Mouse (Mus musculus) right cerebral cortex, postnatal 36 days (tissue): ENCODE results near the gene Lta.

Experiments
- DNase-seq, 2 experiments: peaks; one replicate each; pipeline ENCODE4 v3.0.0; 2022; ENCODE audit warnings: low spot score in 2 of 2, mixed read lengths in 1 of 2

The Lta gene

DNA sequence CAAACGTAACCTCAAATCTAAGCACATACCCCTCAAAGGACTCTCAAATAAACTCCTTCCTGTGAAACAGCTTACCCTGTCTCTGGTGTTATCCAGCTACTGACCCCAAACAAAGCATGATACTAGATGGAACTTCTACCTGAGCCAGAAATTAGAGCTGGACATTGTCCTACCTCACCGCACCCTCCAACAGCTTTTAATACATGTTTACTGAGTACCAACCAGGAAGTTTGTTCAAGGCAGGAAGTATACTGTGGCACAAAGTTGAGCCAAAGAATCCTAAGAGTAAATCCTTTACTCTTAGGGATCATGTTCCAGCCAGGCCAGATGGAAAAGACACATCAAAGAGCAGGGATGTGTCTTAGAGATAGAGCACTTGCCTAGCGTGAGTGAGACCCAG, 5.4 kb upstream of the Lta start:
- DNase-seq, result no peak

DNA sequence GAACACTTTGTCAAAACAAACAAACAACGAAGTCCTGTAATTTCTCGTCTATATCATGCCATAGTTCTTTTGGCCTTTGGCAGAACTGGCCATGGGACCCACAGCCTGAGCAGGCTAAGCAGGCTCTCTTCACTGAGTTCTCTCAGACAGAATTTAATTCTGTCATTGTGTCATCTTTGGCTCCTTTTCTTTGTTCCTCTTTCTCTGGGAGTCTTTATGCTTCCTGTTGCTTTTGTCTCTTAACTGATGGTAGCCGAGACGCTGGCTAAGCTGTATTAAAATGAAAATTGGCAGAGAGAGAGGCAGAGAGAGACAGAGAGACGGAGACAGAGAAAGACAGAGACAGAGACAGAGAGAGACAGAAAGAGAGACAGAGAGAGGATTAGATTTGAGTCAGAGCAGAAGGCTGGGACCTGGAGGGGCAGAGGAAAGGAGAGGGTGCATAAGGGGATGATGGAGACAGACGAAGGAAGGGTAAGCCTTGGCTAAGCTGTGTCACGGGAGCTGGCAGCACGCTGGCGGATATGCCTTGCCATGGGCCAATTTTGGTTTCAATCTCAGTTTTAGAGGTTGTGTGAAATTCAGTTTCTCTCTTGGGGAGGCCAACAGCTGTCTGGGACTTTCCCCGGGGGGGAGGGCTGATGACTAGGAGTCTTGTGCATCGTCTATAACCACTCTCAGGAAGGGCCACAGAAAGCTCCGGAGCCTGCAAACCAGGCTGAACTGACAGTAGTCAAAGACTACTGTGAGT, 4.8 kb upstream of the Lta start:
- no peak for DNase-seq

DNA sequence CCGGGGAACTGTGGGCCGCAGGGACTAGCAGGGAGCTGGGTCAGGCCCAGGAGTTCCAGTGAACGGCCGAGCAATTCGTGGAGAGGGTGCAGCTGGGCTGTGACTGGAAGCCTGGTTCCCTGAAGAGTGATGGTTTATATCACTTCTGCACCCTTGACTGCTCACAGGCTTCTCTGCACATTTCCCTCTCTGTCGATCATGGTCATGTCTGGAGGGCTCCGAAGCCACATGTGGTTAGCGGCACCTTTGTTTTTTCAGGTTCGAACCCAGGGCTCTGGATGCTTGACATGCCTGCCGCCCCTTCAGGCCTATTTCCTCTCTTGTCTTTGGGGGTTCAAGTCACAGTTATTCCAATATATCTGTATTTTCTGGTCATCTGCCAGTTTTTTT, 224 bp upstream of the Lta start:
- DNase-seq, result no peak

DNA sequence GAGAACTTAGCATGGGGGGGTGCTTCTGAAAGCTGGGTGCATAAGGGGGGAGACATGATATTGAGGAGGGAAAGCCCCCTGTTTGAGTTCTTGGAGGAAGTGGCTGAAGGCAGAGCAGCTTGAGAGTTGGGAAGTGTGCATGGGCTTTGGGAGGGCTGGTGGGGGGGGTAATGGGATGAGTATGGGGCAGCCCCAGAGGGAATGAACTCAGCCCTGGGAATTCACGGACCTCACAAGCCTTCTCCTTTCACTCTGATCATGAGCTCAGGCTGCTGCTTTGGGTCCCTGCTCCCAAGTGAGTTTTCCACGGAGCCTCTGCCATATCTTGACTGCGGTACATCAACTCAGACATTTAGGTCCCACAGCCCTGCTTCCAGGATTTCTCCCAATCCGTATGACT, 2.7 kb downstream of the Lta start:
- no peak for DNase-seq

DNA sequence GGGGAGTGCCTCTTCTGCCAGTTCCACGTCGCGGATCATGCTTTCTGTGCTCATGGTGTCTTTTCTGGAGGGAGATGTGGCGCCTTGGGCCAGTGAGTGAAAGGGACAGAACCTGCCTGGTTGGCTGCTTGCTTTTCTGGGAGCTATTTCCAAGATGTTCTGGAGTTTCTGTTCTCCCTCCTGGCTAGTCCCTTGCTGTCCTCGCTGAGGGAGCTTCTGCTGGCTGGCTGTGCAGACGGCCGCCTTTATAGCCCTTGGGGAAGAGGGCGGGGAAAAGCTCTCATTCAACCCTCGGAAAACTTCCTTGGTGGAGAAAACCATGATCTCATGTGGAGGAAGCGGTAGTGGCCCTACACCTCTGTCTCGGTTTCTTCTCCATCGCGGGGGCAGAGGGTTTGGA, 3.4 kb downstream of the Lta start, which contains the start of gene Tnf:
TSS of gene Tnf (minus strand) at position 221 of the 400 bp plus-strand sequence.
- no peak for DNase-seq

DNA sequence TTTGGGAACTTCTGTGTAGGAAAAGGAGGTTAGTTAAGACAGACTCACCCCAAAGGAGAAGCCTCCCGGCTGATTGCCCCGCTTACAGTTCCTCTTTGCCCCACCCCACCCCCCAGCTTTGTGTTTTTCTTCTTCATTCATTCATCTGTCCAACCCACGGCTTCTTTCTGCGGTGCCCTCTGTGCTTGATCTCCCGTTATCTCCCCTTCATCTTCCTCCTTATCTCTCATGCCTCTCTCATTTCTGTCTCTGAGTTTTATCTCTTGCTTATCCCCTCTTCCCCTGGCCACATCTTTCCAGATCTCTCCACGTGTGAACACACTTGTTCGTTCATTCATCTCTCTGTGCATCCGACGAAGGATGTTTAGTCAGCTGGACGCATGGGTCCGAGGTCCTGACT, 4.0 kb downstream of the Lta start:
- no peak for DNase-seq

DNA sequence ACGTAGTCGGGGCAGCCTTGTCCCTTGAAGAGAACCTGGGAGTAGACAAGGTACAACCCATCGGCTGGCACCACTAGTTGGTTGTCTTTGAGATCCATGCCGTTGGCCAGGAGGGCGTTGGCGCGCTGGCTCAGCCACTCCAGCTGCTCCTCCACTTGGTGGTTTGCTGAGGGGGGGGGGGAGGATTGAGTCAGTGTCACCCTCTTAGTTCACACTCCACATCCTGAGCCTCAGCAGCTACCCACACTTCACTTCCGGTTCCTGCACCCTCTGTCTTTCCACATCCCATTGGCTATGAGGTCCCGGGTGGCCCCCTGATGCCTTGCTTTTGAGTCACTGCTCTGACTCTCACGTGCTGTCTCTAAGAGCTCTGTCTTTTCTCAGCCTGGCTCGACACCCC, 4.8 kb downstream of the Lta start:
- no peak for DNase-seq

DNA sequence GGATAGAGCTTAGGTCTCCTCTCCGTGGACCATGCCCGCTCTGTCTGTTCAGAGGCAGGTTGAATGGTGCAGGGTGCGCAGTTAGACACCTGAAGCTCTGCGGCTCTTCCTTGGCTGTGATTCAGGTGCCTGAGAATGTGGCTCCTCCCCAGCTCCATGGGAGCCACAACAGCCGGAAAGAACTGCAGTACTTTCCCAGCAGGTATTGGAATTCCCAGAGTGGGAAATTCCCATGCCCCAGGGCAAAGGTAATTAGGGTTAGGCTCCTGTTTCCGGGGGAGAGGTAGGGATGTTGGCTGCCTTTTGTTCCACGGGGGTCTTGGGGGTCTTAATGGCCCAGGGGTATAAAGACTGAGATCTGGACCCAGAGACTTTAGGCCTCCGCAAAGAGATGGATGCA, 6.2 kb downstream of the Lta start:
- no peak for DNase-seq

DNA sequence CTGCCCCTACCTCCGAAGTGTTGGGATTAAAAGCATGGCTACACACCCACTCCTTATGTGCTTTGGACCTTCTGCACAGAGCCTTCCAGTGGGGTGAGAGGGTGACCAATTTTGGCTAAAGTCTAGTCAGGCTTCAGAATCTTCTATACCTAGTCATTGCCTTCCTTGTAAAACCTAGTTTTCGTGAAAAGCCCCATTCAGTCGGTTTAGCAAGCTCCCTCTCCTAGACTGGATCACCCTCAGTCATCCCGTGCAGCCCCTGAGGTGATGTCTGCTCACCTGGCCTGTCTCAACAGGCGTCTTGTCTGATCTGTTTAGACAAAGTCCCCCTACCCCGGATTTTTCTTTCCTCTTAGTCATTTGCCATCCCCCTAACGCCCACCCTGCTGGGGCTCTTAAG, 7.1 kb downstream of the Lta start:
- no peak for DNase-seq

DNA sequence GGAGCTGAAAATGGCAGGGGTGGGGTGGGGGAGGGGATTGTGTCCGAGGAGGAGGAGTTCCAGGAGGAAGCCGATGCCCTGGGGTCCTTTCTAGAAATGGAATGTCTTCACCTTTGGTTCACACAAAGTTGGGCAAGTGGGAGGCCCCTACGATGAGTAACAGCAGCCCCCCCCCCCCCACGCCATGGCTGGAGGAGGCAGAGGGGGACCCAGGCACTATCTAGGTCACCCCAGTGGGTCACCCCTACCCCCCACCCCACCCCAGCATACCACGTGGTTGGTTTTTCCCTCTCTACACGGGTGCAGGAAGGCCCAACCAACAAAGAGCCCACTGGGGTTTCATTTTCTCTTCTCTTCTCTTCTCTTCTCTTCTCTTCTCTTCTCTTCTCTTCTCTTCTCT, 8.0 kb downstream of the Lta start:
- DNase-seq, result no peak

DNA sequence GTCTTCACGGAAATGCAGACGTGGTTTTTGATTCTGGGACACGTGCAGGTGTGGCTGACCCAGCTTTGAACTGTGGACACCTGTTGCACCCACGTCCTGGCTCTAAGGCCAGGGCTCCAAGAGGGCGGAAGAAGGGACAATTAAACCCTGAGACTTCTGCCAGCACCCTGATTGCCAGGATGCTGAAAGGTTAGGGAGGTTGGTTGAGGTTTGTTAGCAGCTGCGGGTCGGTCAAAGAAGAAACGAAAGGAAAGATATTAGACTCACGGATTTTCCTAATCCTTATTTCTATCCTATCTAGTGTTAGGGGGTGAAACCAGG, 8.9 kb downstream of the Lta start:
- no peak for DNase-seq

DNA sequence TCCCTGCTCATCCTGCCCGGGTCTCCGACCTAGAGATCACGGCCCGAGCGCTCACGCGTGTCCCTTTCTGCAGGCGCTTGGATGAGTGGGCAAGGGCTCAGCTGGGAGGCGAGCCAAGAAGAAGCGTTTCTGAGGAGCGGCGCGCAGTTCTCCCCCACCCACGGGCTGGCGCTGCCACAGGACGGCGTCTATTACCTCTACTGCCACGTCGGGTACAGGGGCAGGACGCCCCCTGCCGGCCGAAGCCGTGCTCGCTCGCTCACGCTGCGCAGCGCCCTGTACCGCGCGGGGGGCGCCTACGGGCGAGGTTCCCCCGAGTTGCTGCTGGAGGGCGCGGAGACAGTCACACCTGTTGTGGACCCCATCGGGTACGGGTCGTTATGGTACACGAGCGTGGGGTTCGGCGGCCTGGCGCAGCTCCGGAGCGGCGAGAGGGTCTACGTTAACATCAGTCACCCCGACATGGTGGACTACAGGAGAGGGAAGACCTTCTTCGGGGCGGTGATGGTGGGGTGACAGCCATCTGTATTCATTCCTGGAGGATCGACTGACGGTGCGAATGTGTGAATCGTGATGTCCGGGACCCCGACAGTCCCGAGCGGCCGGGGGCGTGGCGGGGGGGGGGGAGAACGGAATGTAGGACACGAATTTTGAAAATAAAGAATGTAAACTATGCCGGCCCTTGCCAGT, 9.4 kb downstream of the Lta start:
- peak; percentile 73 to 77 for DNase-seq

DNA sequence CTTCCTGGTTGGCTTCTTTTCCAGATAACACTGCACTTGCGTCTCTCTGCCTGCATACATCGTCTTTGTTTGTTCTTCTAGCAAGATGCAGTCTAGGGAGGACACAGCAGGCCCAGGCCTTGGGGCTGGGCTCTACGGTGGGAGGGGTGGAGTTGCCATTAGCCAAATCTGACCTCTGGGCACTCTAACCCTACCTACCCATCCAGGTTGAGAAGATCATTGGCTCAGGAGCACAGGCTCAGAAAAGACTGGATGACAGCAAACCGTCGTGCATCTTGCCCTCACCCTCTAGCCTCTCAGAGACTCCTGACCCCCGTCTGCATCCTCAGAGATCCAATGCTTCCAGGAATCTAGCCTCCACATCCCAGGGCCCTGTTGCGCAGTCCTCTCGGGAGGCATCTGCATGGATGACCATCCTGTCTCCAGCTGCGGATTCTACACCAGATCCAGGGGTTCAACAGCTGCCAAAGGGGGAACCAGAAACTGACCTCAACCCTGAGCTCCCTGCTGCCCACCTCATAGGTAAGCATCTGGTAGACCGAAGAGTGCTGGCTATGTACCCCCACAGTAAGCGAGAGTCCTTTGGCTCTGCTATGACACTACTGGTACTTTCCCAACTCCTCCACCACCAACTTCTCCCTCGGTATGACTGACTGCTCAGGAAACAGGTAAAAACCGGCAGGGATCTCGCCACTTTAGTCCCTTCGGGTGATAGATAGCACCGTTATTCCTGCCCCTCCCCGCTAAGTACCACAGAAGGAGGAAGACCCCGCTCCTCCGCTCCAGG, 10.1 kb downstream of the Lta start:
- no peak for DNase-seq

DNA sequence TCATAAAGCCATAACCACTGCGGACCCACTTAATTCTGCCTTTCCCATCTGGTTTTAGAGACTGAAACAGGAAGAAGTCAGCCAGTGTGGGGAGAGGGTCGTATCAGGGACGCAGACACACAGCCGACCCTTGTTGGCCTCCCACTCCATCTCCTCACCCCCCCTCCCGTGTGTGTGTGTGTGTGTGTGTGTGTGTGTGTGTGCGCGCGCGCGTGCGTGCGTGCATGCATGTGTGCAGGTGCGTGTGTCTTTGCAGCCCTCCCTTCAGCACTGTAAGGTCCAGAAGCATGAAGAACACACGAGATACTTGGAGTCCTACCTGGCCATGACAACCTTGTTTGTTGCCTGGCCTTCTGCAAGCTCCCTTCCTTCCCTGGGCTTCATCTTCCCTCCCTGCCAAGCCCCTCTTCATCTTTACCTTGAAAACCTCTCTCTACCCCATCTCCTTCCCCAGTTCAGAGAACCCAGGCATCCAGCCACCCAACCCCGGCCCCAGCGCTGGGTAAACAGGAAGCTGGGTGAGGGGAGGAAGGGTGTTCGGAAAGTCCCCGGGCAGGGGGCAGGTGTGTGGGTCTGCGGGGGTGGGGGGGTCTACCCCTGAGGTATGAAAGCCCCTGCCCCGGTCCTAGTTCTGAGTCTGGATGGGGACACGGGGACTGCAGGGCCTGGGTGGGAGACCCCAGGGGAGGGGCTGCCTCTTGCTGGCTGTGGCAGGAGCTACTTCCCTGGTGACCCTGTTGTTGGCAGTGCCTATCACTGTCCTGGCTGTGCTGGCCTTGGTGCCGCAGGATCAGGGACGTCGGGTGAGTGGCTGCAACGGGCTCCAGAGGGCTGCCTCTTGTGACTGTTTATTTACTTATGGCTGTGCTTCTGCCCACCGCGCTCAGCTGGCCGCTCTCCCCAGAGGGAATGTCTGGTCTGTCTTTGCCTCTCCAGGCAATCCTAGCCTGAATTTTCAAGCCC, 11.0 kb downstream of the Lta start, which contains the start of gene Ltb:
TSS of gene Ltb (plus strand) at position 559 of the 963 bp plus-strand sequence.
- no peak for DNase-seq

DNA sequence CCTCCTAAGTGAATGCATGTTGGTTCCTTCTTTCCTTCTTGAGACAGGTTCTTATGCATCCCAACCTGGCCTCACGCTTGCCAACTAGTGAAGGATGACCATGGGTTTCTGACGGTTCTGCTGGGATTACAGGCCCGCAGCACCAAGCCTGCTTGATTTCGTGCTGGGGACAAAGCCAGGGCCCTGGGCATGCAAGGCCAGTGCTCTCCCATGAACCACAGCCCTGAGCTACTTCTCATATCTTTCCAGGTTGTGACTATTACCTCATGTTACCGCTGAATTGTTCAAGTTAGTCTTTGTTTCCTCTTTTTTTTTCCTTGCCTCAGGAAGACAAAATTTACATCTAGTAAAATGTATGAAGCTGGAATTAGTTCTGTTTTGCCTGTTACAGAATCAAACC, 12.2 kb downstream of the Lta start:
- no peak for DNase-seq

DNA sequence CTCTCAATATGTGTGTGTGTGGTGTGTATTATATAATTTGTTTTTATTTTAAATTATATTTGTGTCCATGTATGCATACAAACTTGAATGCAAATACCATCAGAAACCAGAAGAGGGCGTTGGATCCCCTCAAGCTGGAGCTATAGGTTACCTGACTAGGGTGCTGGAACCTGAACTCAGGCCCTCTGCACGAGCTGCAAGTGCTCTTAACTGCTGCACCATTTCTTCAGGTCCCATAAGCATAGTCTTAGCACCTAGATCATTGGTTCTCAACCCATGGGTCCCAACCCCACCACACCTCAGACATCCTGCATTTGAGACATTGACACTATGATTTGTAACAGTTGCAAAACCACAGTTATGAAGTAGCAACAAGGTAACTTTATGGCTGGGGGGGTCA, 13.4 kb downstream of the Lta start:
- DNase-seq, result no peak

DNA sequence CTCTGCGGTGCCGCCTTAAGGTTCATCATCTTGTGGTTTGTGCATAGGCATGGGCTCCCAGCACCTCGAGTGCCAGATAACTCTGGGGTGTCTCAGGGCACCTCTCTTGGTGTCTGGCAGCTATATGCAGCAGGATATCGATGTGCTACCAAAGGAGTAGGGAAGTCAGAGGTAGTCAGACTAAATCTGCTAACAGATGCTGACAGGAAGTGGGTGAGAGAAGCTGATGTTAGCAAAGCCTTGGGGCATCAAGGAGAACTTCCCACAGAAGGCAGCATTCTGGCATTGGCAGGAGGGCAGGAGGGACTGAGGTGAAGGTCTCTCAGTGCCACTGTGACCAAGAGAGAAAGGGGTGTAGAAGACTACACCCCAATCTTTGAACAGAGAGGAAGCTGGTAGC, 15.1 kb downstream of the Lta start:
- DNase-seq, result no peak

DNA sequence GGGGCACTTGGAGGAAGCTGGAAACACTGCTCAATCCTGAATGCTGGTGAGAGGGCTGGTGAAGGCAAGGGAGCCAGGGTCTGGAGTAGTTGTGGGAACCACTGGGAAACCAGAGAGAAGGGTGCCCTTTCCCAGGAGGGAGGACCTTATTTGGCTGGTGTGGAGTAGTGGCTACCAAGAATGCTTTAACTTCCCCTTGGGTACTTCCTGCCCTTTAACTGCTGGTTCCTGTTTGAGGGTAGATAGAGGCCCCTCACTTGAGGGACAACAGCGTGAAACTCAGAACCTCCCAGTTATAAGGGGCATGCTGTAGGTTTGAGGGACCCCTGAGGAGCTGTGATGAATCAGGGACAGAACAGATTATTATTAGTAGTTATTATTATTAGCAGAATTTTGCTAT, 16.0 kb downstream of the Lta start:
- DNase-seq, result no peak

DNA sequence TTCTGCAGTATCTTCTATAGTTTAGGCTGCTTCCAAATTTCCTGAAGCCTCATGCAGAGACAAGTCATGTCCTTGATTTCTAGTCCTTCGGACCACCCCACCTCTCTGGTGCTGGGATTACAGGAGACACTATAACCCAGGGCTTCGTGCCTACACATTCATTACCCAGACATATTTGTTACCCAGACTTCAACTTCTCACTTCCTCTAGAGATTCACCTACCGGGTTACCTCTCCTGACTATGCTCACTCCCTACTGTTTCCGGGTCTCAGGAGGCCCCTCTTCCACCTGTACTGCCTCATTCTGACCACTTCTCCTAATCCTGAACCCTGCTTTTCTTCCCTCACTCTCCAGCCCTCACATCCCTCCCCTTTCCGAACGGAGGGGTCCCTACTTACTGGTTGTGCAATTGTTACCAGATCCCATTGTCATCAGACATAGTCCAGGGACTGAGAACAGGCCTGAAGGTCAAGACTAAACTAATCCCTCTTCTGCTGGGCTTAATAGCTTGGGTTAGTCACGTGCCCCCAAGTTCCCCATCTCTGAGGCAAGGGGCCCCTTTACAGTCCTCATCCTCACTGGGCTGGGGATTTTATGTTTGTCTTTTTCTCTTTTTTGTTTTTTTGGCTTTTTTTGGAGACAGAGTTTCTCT, 17.1 kb downstream of the Lta start, which contains the start of gene Lst1:
TSS of gene Lst1 (minus strand) at position 481 of the 652 bp plus-strand sequence.
- DNase-seq, result no peak

DNA sequence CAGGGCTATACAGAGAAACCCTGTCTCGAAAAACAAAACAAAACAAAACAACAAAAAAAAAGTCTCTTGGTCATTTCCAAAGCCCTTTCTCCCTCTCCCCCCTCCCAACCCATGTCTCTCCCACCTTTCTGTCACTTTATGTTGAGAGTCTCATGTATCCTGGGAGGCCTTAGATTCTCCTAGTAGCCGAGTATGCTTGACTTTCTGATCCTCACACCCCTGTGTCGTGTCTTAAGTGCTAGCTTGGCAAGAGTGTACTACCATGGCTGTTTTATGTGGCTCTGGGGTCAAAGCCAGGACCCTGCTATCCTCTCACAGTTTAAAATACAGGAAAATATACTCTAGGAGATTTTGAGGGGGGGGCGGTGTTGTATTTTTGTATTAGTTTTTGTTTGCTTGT, 17.8 kb downstream of the Lta start:
- DNase-seq, result no peak

DNA sequence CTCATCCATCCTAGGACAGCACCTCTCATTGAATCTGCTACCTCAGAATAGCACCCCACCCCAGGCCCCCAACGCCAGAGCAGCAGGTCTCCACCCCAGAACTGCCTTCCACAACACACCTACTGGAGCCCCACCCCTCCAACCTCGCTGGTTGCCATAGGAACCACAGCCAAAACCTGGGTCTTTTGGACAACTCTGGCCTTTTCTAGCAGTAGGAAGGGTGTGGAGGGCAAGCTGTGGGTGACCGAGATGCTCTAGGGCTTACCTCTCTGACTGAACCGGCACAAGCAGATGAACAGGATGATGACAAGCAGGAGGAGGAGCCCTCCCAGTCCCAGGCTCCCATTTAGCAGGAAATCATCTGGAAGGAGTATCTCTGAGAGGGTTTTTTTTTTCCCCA, 18.5 kb downstream of the Lta start:
- no peak for DNase-seq
